Mouse (Mus musculus) bone marrow macrophage, adult 2 months (primary cell): ENCODE results near the gene Slc28a1.

Source experiments
- CTCF ChIP-seq: IDR thresholded peaks from 2 replicates; pipeline ENCODE4 v1.5.1; 2012; ENCODE audit warnings: low read depth, mild to moderate bottlenecking, low read length, moderate library complexity
- POLR2A ChIP-seq: IDR thresholded peaks from 2 replicates; pipeline ENCODE4 v1.6.1; 2012; ENCODE audit warnings: mild to moderate bottlenecking, low read depth, low read length, borderline replicate concordance

DNA sequence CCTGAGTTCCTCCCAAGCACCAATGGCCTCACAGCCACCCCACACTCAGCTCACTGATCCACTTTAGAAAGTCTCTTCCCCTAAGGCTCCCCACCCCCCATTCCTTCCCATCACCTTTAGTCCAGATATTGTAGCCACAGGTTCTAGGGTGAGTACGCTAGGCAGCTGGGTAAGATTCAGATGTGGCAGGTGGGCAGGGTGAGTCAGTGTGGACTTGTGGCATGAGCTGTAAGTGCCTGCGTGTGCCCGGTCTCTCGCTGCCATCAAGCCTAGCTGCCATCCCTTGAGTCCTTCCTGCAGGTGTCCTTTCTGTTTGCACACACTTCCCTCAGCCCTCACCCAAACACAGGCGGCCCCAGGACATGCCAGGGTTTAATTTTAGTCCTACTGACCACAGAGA, 14.3 kb upstream of the Slc28a1 start:
- TF ChIP-seq POLR2A: no peak
- TF ChIP-seq CTCF: no peak
